Mouse (Mus musculus) limb, embryonic 13.5 days (tissue): ENCODE measurements around the gene Scp2. TPM values are rescaled to one million over a fixed set of nuclear protein-coding genes. Genes with fewer than 3 reads are reported as not detected.

Experiments
- ATAC-seq: fragments of 200-750 bp; cut with Nextera tagmentation; 2 replicates; pipeline ENCODE4 v1.8.0; 2017; ENCODE audit warnings: low read depth, moderate number of reproducible peaks, moderate TSS enrichment; ENCODE audit not compliant: low FRiP score
- H3K27ac ChIP-seq: fragments of 300-500 bp; sonication (generic); 2 replicates; pipeline ENCODE4 v1.5.1; 2015; ENCODE audit warnings: inconsistent platforms, mild to moderate bottlenecking, moderate library complexity
- H3K27me3 ChIP-seq: fragments of 300-500 bp; sonication (generic); 2 replicates; pipeline ENCODE4 v1.6.1; 2015; ENCODE audit warnings: mild to moderate bottlenecking, inconsistent platforms
- H3K36me3 ChIP-seq: fragments of 300-500 bp; sonication (generic); 2 replicates; pipeline ENCODE4 v1.6.1; 2015; ENCODE audit warnings: inconsistent platforms, mild to moderate bottlenecking, moderate library complexity
- H3K4me1 ChIP-seq: fragments of 300-500 bp; sonication (generic); 2 replicates; pipeline ENCODE4 v1.6.1; 2015; ENCODE audit warnings: inconsistent platforms
- H3K4me2 ChIP-seq: fragments of 300-500 bp; sonication (generic); replicated peaks from 2 replicates; pipeline ENCODE4 v1.6.1; 2015; ENCODE audit warnings: inconsistent platforms, mild to moderate bottlenecking, moderate library complexity
- H3K4me3 ChIP-seq: fragments of 300-500 bp; sonication (generic); 2 replicates; pipeline ENCODE4 v1.5.1; 2015; ENCODE audit warnings: moderate library complexity, mild to moderate bottlenecking, inconsistent platforms
- H3K9ac ChIP-seq: fragments of 300-500 bp; sonication (generic); 2 replicates; pipeline ENCODE4 v1.6.1; 2015; ENCODE audit warnings: mild to moderate bottlenecking, inconsistent platforms
- H3K9me3 ChIP-seq: fragments of 300-500 bp; sonication (generic); 2 replicates; pipeline ENCODE4 v1.6.1; 2016; ENCODE audit warnings: inconsistent platforms
- WGBS: fragments of 180-500 bp; shearing (Covaris S2); methylation state at CpG from one replicate; pipeline ENCODE4 v1.1.7; 2015; 5-methylcytosine and 5-hydroxymethylcytosine counted together
- polyA plus RNA-seq: library from polyadenylated mRNA; unstranded; fragments of >200 nt; fragmentation: Nextera tagmentation; extraction: Ambion mirVana; gene quantifications from 2 replicates; pipeline ENCODE4 v1.2.1, GENCODE M21; 2015

The Scp2 gene
- polyA plus RNA-seq, 1 experiment from 2014 or later, result 157 TPM

GRCm38 (mm10) chr4:108136938-108137337 is 7.9 kb downstream of the Scp2 start:
- 88% methylated on average over 5 of the region's 5 CpGs for WGBS
- Histone ChIP-seq H3K9ac (no peak overlapping the region), H3K4me1 (no peaks in the 10 kb centered on the region), H3K4me3 (no peak overlapping the region), H3K4me2 (no peak overlapping the region), H3K9me3 (no peaks in the 10 kb centered on the region), H3K36me3 (no peaks in the 10 kb centered on the region), H3K27me3 (no peaks in the 10 kb centered on the region), H3K27ac (no peak overlapping the region)
- no peak for ATAC-seq

GRCm38 (mm10) chr4:108130452-108130851 is 14.3 kb downstream of the Scp2 start:
- Histone ChIP-seq H3K27me3 (no peaks in the 10 kb centered on the region), H3K4me2 (no peak overlapping the region), H3K9ac (no peak overlapping the region), H3K27ac (no peak overlapping the region), H3K9me3 (peaks cover 3% of the 10 kb centered on the region; the same call in 1 of the 2 replicates), H3K36me3 (no peaks in the 10 kb centered on the region), H3K4me3 (no peak overlapping the region), H3K4me1 (peaks cover 3% of the 10 kb centered on the region; the same call in 1 of the 2 replicates)
- 84% methylated on average over 3 of the region's 3 CpGs for WGBS
- no peak for ATAC-seq

- H3K9me3 ChIP-seq, result peaks cover 3% of the 10 kb centered on the region; the same call in 1 of the 2 replicates
- no peaks in the 10 kb centered on the region for H3K36me3 ChIP-seq
- no peak overlapping the region for H3K9ac ChIP-seq
- WGBS, result 88% methylated on average over 2 of the region's 2 CpGs
- H3K4me2 ChIP-seq, result no peak overlapping the region
- peaks cover 3% of the 10 kb centered on the region; the same call in 1 of the 2 replicates for H3K4me1 ChIP-seq
- H3K27ac ChIP-seq, result no peak overlapping the region
- no peak for ATAC-seq
- no peaks in the 10 kb centered on the region for H3K27me3 ChIP-seq
- no peak overlapping the region for H3K4me3 ChIP-seq
These were observed 16.5 kb downstream of the Scp2 start for GRCm38 (mm10) chr4:108128339-108128738.

GRCm38 (mm10) chr4:108127516-108127915 is 17.3 kb downstream of the Scp2 start:
- Histone ChIP-seq H3K4me3 (no peak overlapping the region), H3K27ac (no peak overlapping the region), H3K36me3 (no peaks in the 10 kb centered on the region), H3K27me3 (no peaks in the 10 kb centered on the region), H3K4me1 (peaks cover 3% of the 10 kb centered on the region; the same call in 1 of the 2 replicates), H3K4me2 (no peak overlapping the region), H3K9ac (no peak overlapping the region), H3K9me3 (peaks cover 3% of the 10 kb centered on the region; the same call in 1 of the 2 replicates)
- 90% methylated on average over 5 of the region's 5 CpGs for WGBS
- no peak for ATAC-seq

- Histone ChIP-seq H3K9me3 (peaks cover 3% of the 10 kb centered on the region; the same call in 1 of the 2 replicates), H3K4me3 (no peak overlapping the region), H3K4me1 (peaks cover 3% of the 10 kb centered on the region; the same call in 1 of the 2 replicates), H3K9ac (no peak overlapping the region), H3K27me3 (no peaks in the 10 kb centered on the region), H3K36me3 (no peaks in the 10 kb centered on the region), H3K4me2 (no peak overlapping the region), H3K27ac (no peak overlapping the region)
- WGBS, result 83% methylated on average over 4 of the region's 4 CpGs
- ATAC-seq, result no peak
These were observed 18.5 kb downstream of the Scp2 start for GRCm38 (mm10) chr4:108126260-108126659.

- Histone ChIP-seq H3K4me1 (peaks cover 3% of the 10 kb centered on the region; the same call in 1 of the 2 replicates), H3K9me3 (no peaks in the 10 kb centered on the region), H3K4me2 (no peak overlapping the region), H3K36me3 (no peaks in the 10 kb centered on the region), H3K27ac (no peak overlapping the region), H3K27me3 (no peaks in the 10 kb centered on the region), H3K9ac (no peak overlapping the region), H3K4me3 (no peak overlapping the region)
- WGBS, result 95% methylated on average over 1 of the region's 1 CpGs
- no peak for ATAC-seq
These were observed 20.7 kb downstream of the Scp2 start for GRCm38 (mm10) chr4:108124104-108124503.

GRCm38 (mm10) chr4:108117924-108118876 is 26.6 kb downstream of the Scp2 start:
- 15% methylated on average over 45 of the region's 45 CpGs for WGBS
- H3K27ac ChIP-seq, result peak overlapping the region; percentile 28; the same call in 1 of the 2 replicates

GRCm38 (mm10) chr4:108117488-108117887 is 27.3 kb downstream of the Scp2 start:
- Histone ChIP-seq H3K27ac (no peak overlapping the region), H3K36me3 (no peaks in the 10 kb centered on the region), H3K4me3 (peak overlapping the region; percentile 65; the same call in 1 of the 2 replicates), H3K4me1 (no peaks in the 10 kb centered on the region), H3K4me2 (peak overlapping the region; percentile 65), H3K27me3 (no peaks in the 10 kb centered on the region), H3K9ac (no peak overlapping the region), H3K9me3 (no peaks in the 10 kb centered on the region)
- 87% methylated on average over 8 of the region's 8 CpGs for WGBS
- ATAC-seq, result no peak

More at GRCm38 (mm10) chr4:108117924-108118876, 26.6 kb downstream of the Scp2 start:
- Histone ChIP-seq H3K4me2 (peak overlapping the region; percentile 65), H3K9me3 (no peaks in the 10 kb centered on the region), H3K9ac (peak overlapping the region; percentile 77), H3K27me3 (no peaks in the 10 kb centered on the region), H3K4me1 (no peaks in the 10 kb centered on the region), H3K36me3 (no peaks in the 10 kb centered on the region), H3K4me3 (peak overlapping the region; percentile 65)
- ATAC-seq, result peak; percentile 97

- Histone ChIP-seq H3K27ac (no peak overlapping the region), H3K9ac (no peak overlapping the region), H3K36me3 (peaks cover 1% of the 10 kb centered on the region; the same call in 1 of the 2 replicates), H3K4me1 (no peaks in the 10 kb centered on the region), H3K4me3 (no peak overlapping the region), H3K27me3 (no peaks in the 10 kb centered on the region), H3K4me2 (no peak overlapping the region), H3K9me3 (no peaks in the 10 kb centered on the region)
- 91% methylated on average over 2 of the region's 2 CpGs for WGBS
- ATAC-seq, result no peak
These were observed 28.3 kb downstream of the Scp2 start for GRCm38 (mm10) chr4:108116466-108116865.

- Histone ChIP-seq H3K4me2 (no peak overlapping the region), H3K4me3 (no peak overlapping the region), H3K36me3 (peaks cover 25% of the 10 kb centered on the region; the same call in 1 of the 2 replicates), H3K27ac (no peak overlapping the region), H3K9me3 (no peaks in the 10 kb centered on the region), H3K4me1 (no peaks in the 10 kb centered on the region), H3K9ac (no peak overlapping the region), H3K27me3 (no peaks in the 10 kb centered on the region)
- 91% methylated on average over 2 of the region's 2 CpGs for WGBS
- ATAC-seq, result no peak
These were observed 34.1 kb downstream of the Scp2 start for GRCm38 (mm10) chr4:108110706-108111105.

- no peak overlapping the region for H3K27ac ChIP-seq
- no peak for ATAC-seq
- 92% methylated on average over 7 of the region's 7 CpGs for WGBS
These were observed 35.1 kb downstream of the Scp2 start for GRCm38 (mm10) chr4:108109728-108110127.

GRCm38 (mm10) chr4:108096345-108096744 is 48.5 kb downstream of the Scp2 start, which contains the start of gene Podn:
Gene Podn, minus strand, starts transcription at chr4:108096445.
- no peak for ATAC-seq
- Histone ChIP-seq H3K4me2 (no peak within 1 kb of the TSS), H3K27me3 (no peaks in the 10 kb centered on the region), H3K4me3 (no peak within 1 kb of the TSS), H3K27ac (no peak within 1 kb of the TSS), H3K36me3 (peaks cover 15% of the 10 kb centered on the region; the same call in 1 of the 2 replicates), H3K9ac (no peak within 1 kb of the TSS), H3K4me1 (no peaks in the 10 kb centered on the region), H3K9me3 (no peaks in the 10 kb centered on the region)
- 73% methylated on average over 4 of the region's 4 CpGs for WGBS

More at GRCm38 (mm10) chr4:108109728-108110127, 35.1 kb downstream of the Scp2 start:
- H3K9ac ChIP-seq, result no peak overlapping the region
- peaks cover 28% of the 10 kb centered on the region; the same call in 1 of the 2 replicates for H3K36me3 ChIP-seq
- no peaks in the 10 kb centered on the region for H3K27me3 ChIP-seq
- no peaks in the 10 kb centered on the region for H3K4me1 ChIP-seq
- H3K9me3 ChIP-seq, result no peaks in the 10 kb centered on the region
- H3K4me3 ChIP-seq, result no peak overlapping the region
- no peak overlapping the region for H3K4me2 ChIP-seq
